Comparison of ENCODE assay signal across 8 mouse cellular contexts in the genomic region with DNA sequence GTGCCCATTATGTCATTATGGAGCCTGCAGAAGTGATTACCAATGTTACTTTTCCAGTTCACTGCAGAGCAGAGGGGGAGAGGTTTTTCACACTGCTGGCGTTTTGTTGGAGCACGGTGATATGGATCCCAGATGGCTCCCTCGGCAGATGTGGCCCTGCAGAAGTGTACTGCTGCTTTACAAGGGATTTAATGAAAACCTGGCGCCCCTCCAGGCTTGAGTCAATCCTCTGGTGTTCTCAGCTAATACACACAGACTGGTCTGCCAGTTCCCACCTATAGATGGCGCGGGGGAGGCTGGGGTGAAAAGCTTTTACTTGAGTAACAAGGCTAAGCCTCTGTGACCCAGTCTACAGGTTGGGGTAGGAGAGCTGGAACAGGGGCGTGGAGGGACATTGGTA.
DNase-seq lines count a peak whose midpoint lies in the region; ATAC-seq and TF ChIP-seq lines count a peak whose summit lies in the region.

No protein-coding gene starts in this region.

- no peaks in the 10 kb centered on the region for H3K9me3 ChIP-seq in lung, embryonic 14.5 days (ENCODE audit: low read depth, low read length)
- H3K9me3 ChIP-seq in forebrain, embryonic 16.5 days (ENCODE audit: control insufficient read depth, low read length): no peaks in the 10 kb centered on the region
- no peaks in the 10 kb centered on the region for H3K9me3 ChIP-seq in stomach, postnatal 0 days (ENCODE audit: control insufficient read depth, low read length)

- no peak overlapping the region for H3K4me3 ChIP-seq in lung, embryonic 14.5 days (ENCODE audit: low read depth, low read length)
- H3K4me3 ChIP-seq in forebrain, embryonic 16.5 days (replicated peaks; ENCODE audit: low read length): no peak overlapping the region
- no peak overlapping the region for H3K4me3 ChIP-seq in stomach, postnatal 0 days (ENCODE audit: low read depth, low read length)

- H3K4me1 ChIP-seq in lung, embryonic 14.5 days (ENCODE audit: insufficient read depth): no peaks in the 10 kb centered on the region
- H3K4me1 ChIP-seq in forebrain, embryonic 16.5 days (replicated peaks; ENCODE audit: control insufficient read depth, insufficient read depth, low read length): no peaks in the 10 kb centered on the region
- no peaks in the 10 kb centered on the region for H3K4me1 ChIP-seq in stomach, postnatal 0 days (replicated peaks; ENCODE audit: control insufficient read depth, insufficient read depth)

- TF ChIP-seq CTCF in lung, embryonic 14.5 days (IDR thresholded peaks at IDR 0.05; ENCODE audit: low read depth): peak; percentile 35
- TF ChIP-seq CTCF in stomach, postnatal 0 days (IDR thresholded peaks at IDR 0.05; ENCODE audit: low read depth): peak; percentile 50

- 61% methylated on average over 7 of the region's 7 CpGs for WGBS in lung, embryonic 14.5 days
- 39% methylated on average over 7 of the region's 7 CpGs for WGBS in forebrain, embryonic 16.5 days
- WGBS in stomach, postnatal 0 days: 48% methylated on average over 7 of the region's 7 CpGs

- H3K4me2 ChIP-seq in lung, embryonic 14.5 days: no peak overlapping the region
- no peak overlapping the region for H3K4me2 ChIP-seq in forebrain, embryonic 16.5 days (ENCODE audit: low read length)
- H3K4me2 ChIP-seq in stomach, postnatal 0 days (replicated peaks; ENCODE audit: low read depth): no peak overlapping the region

- no peak overlapping the region for H3K27ac ChIP-seq in lung, embryonic 14.5 days (ENCODE audit: low read depth)
- H3K27ac ChIP-seq in forebrain, embryonic 16.5 days (ENCODE audit: low read length): no peak overlapping the region
- H3K27ac ChIP-seq in stomach, postnatal 0 days (replicated peaks): no peak overlapping the region

- TF ChIP-seq EP300 in stomach, postnatal 0 days (optimal IDR thresholded peaks at IDR 0.05): no peak

- peak; percentile 69 for DNase-seq in lung, embryonic 14.5 days
- DNase-seq in lung, adult 18-20 months: no peak
- peak; percentile 28 for DNase-seq in adrenal gland, postnatal 25 days
- peak; percentile 27 for DNase-seq in kidney, postnatal 14 days
- DNase-seq in stomach, postnatal 0 days (ENCODE audit: low spot score): peak; percentile 44
- no peak for DNase-seq in cerebellum, adult 11-12 months
- DNase-seq in layer of hippocampus, adult 11-12 months (ENCODE audit: low spot score): no peak

- no peak overlapping the region for H3K9ac ChIP-seq in lung, embryonic 14.5 days
- H3K9ac ChIP-seq in forebrain, embryonic 16.5 days (replicated peaks; ENCODE audit: low read depth, low read length): no peak overlapping the region
- H3K9ac ChIP-seq in stomach, postnatal 0 days (ENCODE audit: low read length): no peak overlapping the region

- H3K36me3 ChIP-seq in lung, embryonic 14.5 days (ENCODE audit: insufficient read depth): no peaks in the 10 kb centered on the region
- no peaks in the 10 kb centered on the region for H3K36me3 ChIP-seq in forebrain, embryonic 16.5 days (ENCODE audit: control insufficient read depth, insufficient read depth)
- no peaks in the 10 kb centered on the region for H3K36me3 ChIP-seq in stomach, postnatal 0 days (ENCODE audit: control insufficient read depth, insufficient read depth, low read length)

- ATAC-seq in lung, embryonic 14.5 days (ENCODE audit: insufficient read depth): peak; percentile 52
- ATAC-seq in forebrain, embryonic 16.5 days: peak; percentile 69
- ATAC-seq in stomach, postnatal 0 days (ENCODE audit: low FRiP score, low TSS enrichment): peak; percentile 60; the same call in 1 of the 2 replicates

- no peaks in the 10 kb centered on the region for H3K27me3 ChIP-seq in lung, embryonic 14.5 days (ENCODE audit: insufficient read depth, low read length)
- H3K27me3 ChIP-seq in forebrain, embryonic 16.5 days (replicated peaks; ENCODE audit: control insufficient read depth, insufficient read depth, low read length): no peaks in the 10 kb centered on the region
- H3K27me3 ChIP-seq in stomach, postnatal 0 days (ENCODE audit: control insufficient read depth, insufficient read depth, low read length): no peaks in the 10 kb centered on the region

Comparison
In these comparisons a context has a peak if more than half of its experiments do, and no peak if none do; other contexts are left out.
1. DNase-seq: peak in lung, embryonic 14.5 days (single experiment), adrenal gland, postnatal 25 days (single experiment), kidney, postnatal 14 days (single experiment) and stomach, postnatal 0 days (single experiment); none in lung, adult 18-20 months (0 of 2), cerebellum, adult 11-12 months (single experiment) and layer of hippocampus, adult 11-12 months (single experiment).
2. Peak in every context shown above with its lines, with median percentiles within 50 percentile points of each other: ATAC-seq.